Mouse (Mus musculus): ENCODE data around the gene Atp6v1d. TPM values are rescaled to one million over a fixed set of nuclear protein-coding genes. Genes with fewer than 3 reads are reported as not detected.

The Atp6v1d gene
- polyA plus RNA-seq, 1 experiment from 2014 or later = 119 TPM

DNA sequence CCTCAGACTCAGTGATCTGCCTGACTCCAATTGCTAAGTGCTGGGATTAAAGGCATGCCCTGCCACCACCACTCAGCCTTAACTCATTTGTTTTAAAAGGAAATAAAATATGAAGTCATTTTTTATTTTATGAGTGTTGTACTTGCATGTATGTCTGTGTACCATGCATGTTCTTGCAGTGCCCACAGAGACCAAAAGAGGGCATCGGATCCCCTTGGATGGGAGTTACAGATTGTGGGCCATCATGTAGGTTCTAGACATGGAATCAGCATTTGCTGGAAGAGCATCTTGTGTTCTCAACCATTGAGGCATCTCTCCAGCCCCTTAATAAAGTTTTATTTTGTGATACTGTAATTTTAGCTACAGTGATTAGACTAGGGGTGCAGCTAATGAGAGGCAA lies 4.0 kb upstream of the Atp6v1d start:
- Histone ChIP-seq H3K27ac (no peak overlapping the region), H3K4me3 (no peak overlapping the region), H3K27me3 (no peaks in the 10 kb centered on the region), H3K9ac (no peak overlapping the region), H3K4me1 (replicated peaks) (peaks cover 15% of the 10 kb centered on the region), H3K9me3 (no peaks in the 10 kb centered on the region), H3K36me3 (peaks cover 26% of the 10 kb centered on the region), H3K4me2 (no peak overlapping the region)
- ATAC-seq (ENCODE audit: low FRiP score) = no peak
- 96% methylated on average over 1 of the region's 1 CpGs for WGBS

DNA sequence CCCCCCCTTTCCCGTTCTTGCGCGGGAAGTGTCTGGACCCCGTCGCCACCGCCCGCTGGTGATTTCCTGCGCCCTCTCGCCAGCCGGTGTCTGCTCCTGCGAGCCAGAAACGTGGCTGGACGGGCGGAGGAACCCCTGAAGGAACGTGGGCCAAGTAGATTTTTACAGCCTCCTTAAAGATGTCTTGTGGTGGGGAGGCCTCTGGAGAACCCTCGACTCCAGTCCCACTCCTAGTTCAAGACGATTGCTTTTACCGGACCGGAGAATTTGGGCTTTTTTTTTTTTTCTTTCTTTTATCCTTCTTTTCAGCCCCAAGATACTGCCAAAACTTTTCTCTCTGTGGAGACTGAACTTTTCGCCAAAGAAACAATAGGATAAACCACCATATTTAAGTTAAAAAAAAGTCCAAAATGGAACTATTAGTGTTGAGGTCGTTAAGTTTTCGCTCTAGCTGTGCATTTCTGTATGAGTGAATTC lies 854 bp upstream of the Atp6v1d start:
- ATAC-seq (ENCODE audit: low FRiP score) = no peak
- Histone ChIP-seq H3K9ac (peak overlapping the region; percentile 88), H3K27ac (peak overlapping the region; percentile 86), H3K4me1 (replicated peaks) (peaks cover 41% of the 10 kb centered on the region), H3K27me3 (no peaks in the 10 kb centered on the region), H3K4me2 (peak overlapping the region; percentile 60), H3K36me3 (peaks cover 7% of the 10 kb centered on the region), H3K9me3 (no peaks in the 10 kb centered on the region), H3K4me3 (peak overlapping the region; percentile 92)
- under 1% methylated on average over 22 of the region's 22 CpGs for WGBS

DNA sequence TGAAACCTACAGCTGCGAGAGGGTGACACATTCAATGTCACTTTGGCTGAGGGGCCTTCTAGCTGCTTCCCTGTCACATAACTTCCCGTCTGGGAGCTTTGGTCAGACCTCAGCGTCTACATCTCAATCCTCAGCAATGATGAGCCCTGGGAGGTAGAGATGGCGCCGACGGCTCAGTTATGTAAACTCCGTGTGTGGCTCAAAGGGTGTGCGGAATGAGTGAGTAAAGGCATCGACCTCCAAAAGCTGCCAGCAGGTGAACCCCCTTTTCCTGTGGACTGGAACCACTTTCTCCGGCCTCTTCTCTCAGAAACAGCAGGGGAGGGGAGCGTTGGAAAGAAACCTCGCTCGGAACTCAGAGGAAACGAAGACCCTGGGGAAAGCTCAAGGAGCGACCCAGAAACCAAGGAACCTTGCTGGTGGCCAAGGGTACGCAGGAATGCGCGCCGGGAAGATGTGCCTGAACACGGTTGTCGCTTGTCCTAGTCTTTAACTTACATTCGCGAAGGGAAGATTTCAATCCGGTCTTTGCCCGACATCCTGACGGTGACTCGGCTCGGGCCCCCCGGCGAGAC lies 430 bp downstream of the Atp6v1d start:
- Histone ChIP-seq H3K4me1 (replicated peaks) (peaks cover 41% of the 10 kb centered on the region), H3K27me3 (no peaks in the 10 kb centered on the region), H3K9ac (peak overlapping the region; percentile 89), H3K4me2 (peak overlapping the region; percentile 71), H3K36me3 (peaks cover 9% of the 10 kb centered on the region), H3K9me3 (no peaks in the 10 kb centered on the region), H3K27ac (peak overlapping the region; percentile 79), H3K4me3 (peak overlapping the region; percentile 92)
- ATAC-seq (ENCODE audit: low FRiP score) = peak; percentile 50
- under 1% methylated on average over 30 of the region's 30 CpGs for WGBS

DNA sequence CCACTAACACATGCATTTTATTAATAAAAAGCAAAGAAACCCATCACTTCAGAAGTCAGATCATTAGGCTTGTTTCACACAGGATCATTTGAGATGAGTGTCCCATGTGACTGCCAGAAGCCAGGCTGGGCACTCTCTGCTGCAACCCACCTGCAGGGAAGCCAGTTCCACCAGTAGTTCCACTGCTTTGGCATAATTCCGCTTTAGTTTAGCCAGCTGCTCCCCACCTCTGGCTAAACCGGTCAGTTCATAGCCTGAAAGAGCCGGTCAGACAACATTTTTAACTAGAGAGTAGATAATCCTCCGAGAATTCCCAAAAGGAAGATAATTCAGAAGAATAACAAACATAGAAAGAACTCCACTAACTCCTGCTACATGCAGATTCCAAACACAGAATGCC lies 13.2 kb downstream of the Atp6v1d start:
- no peak for ATAC-seq (ENCODE audit: low FRiP score)
- H3K4me3 ChIP-seq = no peak overlapping the region
- H3K9ac ChIP-seq = no peak overlapping the region
- H3K27me3 ChIP-seq = no peaks in the 10 kb centered on the region
- peaks cover 61% of the 10 kb centered on the region for H3K36me3 ChIP-seq
- H3K4me2 ChIP-seq = no peak overlapping the region
- no peaks in the 10 kb centered on the region for H3K9me3 ChIP-seq
- 97% methylated on average over 4 of the region's 4 CpGs for WGBS
- no peak overlapping the region for H3K27ac ChIP-seq
- H3K4me1 ChIP-seq (replicated peaks) = no peaks in the 10 kb centered on the region

DNA sequence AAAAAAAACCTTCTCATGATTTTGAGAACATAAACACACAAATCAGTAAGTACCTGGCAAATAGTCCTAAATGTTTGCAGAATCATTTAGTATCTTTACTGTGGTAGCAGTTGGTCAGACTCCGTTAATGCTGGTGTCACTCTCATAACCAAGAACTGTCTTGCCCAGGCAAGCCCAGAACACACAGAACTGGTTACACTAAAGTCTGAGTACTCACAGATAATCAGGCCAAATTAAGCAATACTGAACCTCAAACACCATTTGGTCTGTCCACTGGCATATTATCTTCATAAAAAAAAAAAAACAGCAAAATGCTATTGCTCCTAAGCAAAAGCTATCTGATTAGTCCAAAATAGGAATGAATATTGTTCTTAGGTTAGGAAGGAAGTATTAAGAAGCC lies 19.0 kb downstream of the Atp6v1d start:
- Histone ChIP-seq H3K4me1 (replicated peaks) (no peaks in the 10 kb centered on the region), H3K9ac (no peak overlapping the region), H3K27me3 (no peaks in the 10 kb centered on the region), H3K4me3 (no peak overlapping the region), H3K27ac (no peak overlapping the region), H3K36me3 (peaks cover 66% of the 10 kb centered on the region), H3K9me3 (no peaks in the 10 kb centered on the region), H3K4me2 (no peak overlapping the region)
- WGBS = 100% methylated on average over 1 of the region's 1 CpGs
- no peak for ATAC-seq (ENCODE audit: low FRiP score)

DNA sequence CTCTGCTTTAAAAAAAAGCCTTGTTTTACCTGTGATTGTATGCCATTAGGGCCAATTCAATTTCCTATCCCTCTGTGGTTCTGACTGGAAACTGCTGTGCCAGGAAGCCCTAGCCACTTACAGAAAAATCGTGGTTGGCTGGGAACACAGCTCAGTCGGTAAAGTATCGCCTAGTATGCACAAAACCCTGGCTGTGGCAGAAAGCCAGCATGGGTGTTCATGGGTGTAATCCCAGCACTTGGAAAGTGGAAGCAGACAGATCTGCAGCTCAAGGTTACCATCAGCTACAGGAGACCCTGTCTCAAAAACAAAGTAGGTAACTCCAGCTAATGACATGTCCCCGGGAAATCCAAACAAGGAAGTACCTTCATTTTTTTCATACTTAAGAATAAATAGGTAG lies 21.5 kb downstream of the Atp6v1d start:
- Histone ChIP-seq H3K4me2 (no peak overlapping the region), H3K4me1 (replicated peaks) (no peaks in the 10 kb centered on the region), H3K9ac (no peak overlapping the region), H3K9me3 (no peaks in the 10 kb centered on the region), H3K27ac (no peak overlapping the region), H3K27me3 (no peaks in the 10 kb centered on the region), H3K36me3 (peaks cover 74% of the 10 kb centered on the region), H3K4me3 (no peak overlapping the region)
- WGBS = 96% methylated on average over 4 of the region's 4 CpGs
- no peak for ATAC-seq (ENCODE audit: low FRiP score)

DNA sequence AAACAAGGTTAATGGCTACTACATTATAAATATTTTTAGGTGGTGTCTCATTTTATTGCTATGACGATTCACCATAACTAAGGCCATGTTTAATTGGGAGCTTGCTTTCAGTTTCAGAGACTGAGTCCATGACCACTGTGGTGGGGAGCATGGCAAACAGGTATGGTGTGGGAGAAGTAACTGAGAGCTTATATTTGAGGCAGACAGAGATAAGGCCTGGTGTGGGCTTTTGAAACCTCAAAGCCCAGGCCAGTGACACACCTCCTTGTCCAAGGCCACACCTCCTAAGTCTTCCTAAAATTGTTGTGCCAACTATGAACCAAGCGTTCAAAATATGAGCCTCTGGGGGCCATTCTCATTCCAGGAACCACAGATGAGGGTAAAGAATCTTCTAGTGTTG lies 26.9 kb downstream of the Atp6v1d start:
- Histone ChIP-seq H3K4me1 (replicated peaks) (no peaks in the 10 kb centered on the region), H3K27me3 (no peaks in the 10 kb centered on the region), H3K4me3 (no peak overlapping the region), H3K36me3 (peaks cover 47% of the 10 kb centered on the region), H3K4me2 (no peak overlapping the region), H3K9ac (no peak overlapping the region), H3K27ac (no peak overlapping the region), H3K9me3 (no peaks in the 10 kb centered on the region)
- no peak for ATAC-seq (ENCODE audit: low FRiP score)
- 93% methylated on average over 2 of the region's 2 CpGs for WGBS

DNA sequence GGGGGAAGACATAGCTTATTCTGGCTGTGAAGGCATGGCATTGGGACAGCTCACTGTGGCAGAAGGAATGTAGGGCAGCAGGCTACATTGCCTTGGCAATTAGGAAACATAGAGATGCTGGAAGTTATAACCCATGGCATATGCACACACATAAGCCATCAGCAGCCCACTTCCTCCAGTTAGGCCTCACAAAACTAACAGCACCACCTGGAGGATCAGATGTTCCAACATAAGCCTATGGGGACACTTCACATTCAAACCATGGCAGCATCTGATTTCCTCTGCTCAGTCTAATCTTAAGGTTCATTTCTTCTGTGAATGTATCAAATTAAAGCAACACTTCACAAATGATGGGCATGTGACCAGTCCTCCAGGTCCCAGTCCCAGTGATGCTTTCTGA lies 47.0 kb downstream of the Atp6v1d start:
- Histone ChIP-seq H3K4me2 (no peak overlapping the region), H3K27me3 (no peaks in the 10 kb centered on the region), H3K4me1 (replicated peaks) (no peaks in the 10 kb centered on the region), H3K9me3 (no peaks in the 10 kb centered on the region), H3K9ac (no peak overlapping the region), H3K4me3 (no peak overlapping the region), H3K36me3 (no peaks in the 10 kb centered on the region), H3K27ac (no peak overlapping the region)
- ATAC-seq (ENCODE audit: low FRiP score) = no peak

DNA sequence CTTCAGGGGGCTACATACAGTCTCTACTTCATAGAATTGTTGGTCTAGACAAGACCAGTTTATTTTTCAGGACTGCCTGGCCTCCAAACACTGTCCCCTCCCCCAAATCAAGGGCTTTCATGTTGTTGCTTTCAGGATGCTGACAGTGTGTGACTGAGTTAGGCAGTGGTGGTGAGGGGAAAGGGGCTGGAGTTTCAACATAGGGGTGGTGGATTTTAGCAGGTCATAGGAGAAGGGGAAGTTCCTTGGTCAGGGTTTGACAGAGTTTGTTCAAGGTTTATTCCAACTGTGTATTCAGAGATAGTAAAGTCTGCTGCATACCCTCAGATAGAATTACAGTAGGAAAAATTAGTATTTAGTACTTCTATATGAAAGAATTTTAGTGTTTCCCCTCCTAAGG lies 59.6 kb downstream of the Atp6v1d start:
- Histone ChIP-seq H3K9me3 (no peaks in the 10 kb centered on the region), H3K4me2 (no peak overlapping the region)
- ATAC-seq (ENCODE audit: low FRiP score) = no peak

DNA sequence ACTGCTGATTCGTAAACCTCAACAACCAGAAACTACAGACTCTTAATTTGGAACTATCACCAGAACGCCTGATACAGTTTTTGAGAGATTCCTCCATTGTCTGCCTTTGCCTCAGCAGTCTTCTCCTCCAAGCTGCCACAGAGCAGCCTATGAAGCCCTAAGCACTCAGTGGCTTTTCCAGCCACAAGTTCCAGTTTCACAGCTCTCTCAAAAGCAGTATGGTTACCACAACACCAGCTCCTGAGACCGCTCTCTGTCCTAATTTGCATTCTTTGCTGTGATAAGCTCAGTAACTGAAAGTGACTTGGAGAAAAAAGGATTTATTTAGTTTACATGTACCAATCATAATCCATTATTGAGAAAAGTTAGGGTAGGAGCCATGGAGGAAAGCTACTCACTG lies 61.4 kb downstream of the Atp6v1d start:
- no peak overlapping the region for H3K4me3 ChIP-seq
- no peaks in the 10 kb centered on the region for H3K9me3 ChIP-seq
- ATAC-seq (ENCODE audit: low FRiP score) = no peak
- no peak overlapping the region for H3K27ac ChIP-seq
- H3K9ac ChIP-seq = no peak overlapping the region
- H3K4me1 ChIP-seq (replicated peaks) = no peaks in the 10 kb centered on the region
- H3K27me3 ChIP-seq = no peaks in the 10 kb centered on the region
- peaks cover 7% of the 10 kb centered on the region; the same call in 1 of the 2 replicates for H3K36me3 ChIP-seq
- H3K4me2 ChIP-seq = no peak overlapping the region
- 86% methylated on average over 3 of the region's 3 CpGs for WGBS

More for the DNA sequence above, 59.6 kb downstream of the Atp6v1d start:
- Histone ChIP-seq H3K27me3 (no peaks in the 10 kb centered on the region), H3K4me1 (replicated peaks) (no peaks in the 10 kb centered on the region), H3K36me3 (peaks cover 7% of the 10 kb centered on the region; the same call in 1 of the 2 replicates), H3K9ac (no peak overlapping the region), H3K4me3 (no peak overlapping the region), H3K27ac (no peak overlapping the region)

DNA sequence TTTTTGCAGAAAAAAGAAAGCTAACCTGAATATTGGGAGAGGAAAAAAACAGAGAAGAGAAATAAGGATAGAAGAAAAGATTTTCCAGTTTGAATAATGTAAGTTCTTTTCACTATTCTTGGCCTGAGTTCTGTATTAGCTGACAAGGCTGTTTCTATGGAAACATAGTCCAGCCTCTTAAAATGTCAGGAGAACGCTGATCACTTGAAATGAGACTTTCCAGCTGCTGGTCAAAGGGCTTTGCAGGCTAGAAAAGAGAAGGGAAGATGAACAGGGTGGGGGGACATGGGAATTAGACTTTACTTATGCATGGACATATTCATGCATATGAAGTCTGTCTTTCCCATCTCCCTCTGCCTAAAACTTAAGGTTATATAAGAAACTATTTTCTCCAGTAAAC lies 67.2 kb downstream of the Atp6v1d start:
- Histone ChIP-seq H3K4me3 (no peak overlapping the region), H3K4me2 (no peak overlapping the region), H3K36me3 (peaks cover 7% of the 10 kb centered on the region; the same call in 1 of the 2 replicates), H3K9ac (no peak overlapping the region), H3K9me3 (no peaks in the 10 kb centered on the region), H3K27ac (no peak overlapping the region), H3K27me3 (no peaks in the 10 kb centered on the region), H3K4me1 (replicated peaks) (no peaks in the 10 kb centered on the region)
- ATAC-seq (ENCODE audit: low FRiP score) = no peak
- WGBS = 3% methylated on average over 1 of the region's 1 CpGs

DNA sequence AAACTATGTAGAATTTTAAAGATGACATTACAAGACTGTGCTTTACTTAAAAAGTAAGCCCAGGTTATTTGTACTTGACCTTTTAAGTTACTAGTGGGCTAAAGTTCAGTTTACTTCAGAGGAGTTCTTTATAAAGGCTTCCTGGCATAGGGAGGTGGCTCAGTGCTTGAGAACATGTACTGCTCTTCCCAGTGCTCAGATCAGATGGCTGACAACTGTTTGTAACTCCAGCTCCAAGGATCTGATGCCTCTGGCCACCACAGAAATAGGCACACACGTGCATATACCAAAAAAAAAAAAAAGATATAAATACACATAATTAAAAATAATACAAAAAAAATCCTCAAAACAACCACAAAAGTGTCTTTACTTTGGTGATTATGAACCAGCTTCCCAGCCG lies 70.6 kb downstream of the Atp6v1d start:
- no peak overlapping the region for H3K9ac ChIP-seq
- H3K9me3 ChIP-seq = no peaks in the 10 kb centered on the region
- ATAC-seq (ENCODE audit: low FRiP score) = no peak
- no peak overlapping the region for H3K4me3 ChIP-seq
- H3K4me1 ChIP-seq (replicated peaks) = no peaks in the 10 kb centered on the region
- 76% methylated on average over 2 of the region's 2 CpGs for WGBS
- no peak overlapping the region for H3K27ac ChIP-seq
- H3K36me3 ChIP-seq = no peaks in the 10 kb centered on the region
- H3K4me2 ChIP-seq = no peak overlapping the region
- H3K27me3 ChIP-seq = no peaks in the 10 kb centered on the region
